Mouse (Mus musculus): Measurements from ENCODE around the gene Iqgap1. TPM values are rescaled to one million over a fixed set of nuclear protein-coding genes. Genes with fewer than 3 reads are reported as not detected.

Iqgap1 gene
- total and polyA plus RNA-seq, 3 experiments, result 20.6 to 87.9 (median 58.8) TPM

- Histone ChIP-seq H3K9ac (ENCODE audit: control insufficient read depth, low read depth, low read length, poor library complexity, severe bottlenecking) (no peak overlapping the region), H3K27ac (ENCODE audit: control insufficient read depth, low read depth, low read length) (no peak overlapping the region), H3K4me3 (ENCODE audit: control insufficient read depth in 1 of 2, insufficient read depth in 1 of 2, low read depth in 2 of 2, low read length in 2 of 2) (no peak overlapping the region), H3K4me1 (ENCODE audit: control insufficient read depth in 1 of 2, insufficient read depth in 2 of 2, low read length in 2 of 2) (peaks cover 13 to 19% of the 10 kb centered on the region in 2 experiments), H3K36me3 (ENCODE audit: control insufficient read depth in 1 of 2, insufficient read depth in 2 of 2, low read length in 2 of 2) (peaks cover 0 to 17% of the 10 kb centered on the region in 2 experiments; a peak in 2 of 4 replicates), H3K9me3 (replicated peaks; ENCODE audit: insufficient read depth, low read length) (no peaks in the 10 kb centered on the region), H3K27me3 (ENCODE audit: control insufficient read depth in 1 of 2, insufficient read depth in 2 of 2, low read length in 2 of 2) (no peaks in the 10 kb centered on the region), H3K79me2 (ENCODE audit: control insufficient read depth, insufficient read depth, low read length, poor library complexity) (no peaks in the 10 kb centered on the region; the same call in 1 of the 2 replicates)
- DNase-seq (ENCODE audit: low read depth, low spot score), result no peak
- TF ChIP-seq TCF12 (IDR thresholded peaks at IDR 0.05; ENCODE audit: low read depth, low read length) (no peak), ZC3H11A (IDR thresholded peaks at IDR 0.05; ENCODE audit: low read depth, low read length) (no peak), RAD21 (IDR thresholded peaks at IDR 0.05; ENCODE audit: low read depth, low read length) (no peak), E2F4 (IDR thresholded peaks at IDR 0.05; ENCODE audit: borderline replicate concordance, low read depth, low read length) (no peak), ZNF384 (IDR thresholded peaks at IDR 0.05; ENCODE audit: low read depth, low read length) (no peak), SMC3 (IDR thresholded peaks at IDR 0.05; ENCODE audit: low read depth, low read length) (no peak), BHLHE40 (IDR thresholded peaks at IDR 0.05; ENCODE audit: borderline replicate concordance, low read depth, low read length) (no peak), MYB (IDR thresholded peaks at IDR 0.05; ENCODE audit: low read depth, low read length) (no peak), RCOR1 (IDR thresholded peaks at IDR 0.05; ENCODE audit: low read depth, low read length) (no peak), POLR2AphosphoS5 (IDR thresholded peaks at IDR 0.05; ENCODE audit: borderline replicate concordance, low read depth, low read length) (no peak), EP300 (IDR thresholded peaks at IDR 0.05; ENCODE audit: low read depth in 1 of 2, low read length in 2 of 2) (no peak)
Observed at GRCm38 (mm10) chr7:80820838-80821237, 4.9 kb downstream of the Iqgap1 start.

GRCm38 (mm10) chr7:80816641-80817040, 9.1 kb downstream of the Iqgap1 start:
- Histone ChIP-seq H3K27me3 (ENCODE audit: control insufficient read depth in 1 of 2, insufficient read depth in 2 of 2, low read length in 2 of 2) (no peaks in the 10 kb centered on the region), H3K4me3 (ENCODE audit: control insufficient read depth in 1 of 2, insufficient read depth in 1 of 2, low read depth in 2 of 2, low read length in 2 of 2) (no peak overlapping the region), H3K4me1 (ENCODE audit: control insufficient read depth in 1 of 2, insufficient read depth in 2 of 2, low read length in 2 of 2) (peaks cover 4 to 13% of the 10 kb centered on the region in 2 experiments; a peak in 2 of 4 replicates), H3K9ac (ENCODE audit: control insufficient read depth, low read depth, low read length, poor library complexity, severe bottlenecking) (no peak overlapping the region), H3K79me2 (ENCODE audit: control insufficient read depth, insufficient read depth, low read length, poor library complexity) (no peaks in the 10 kb centered on the region), H3K36me3 (ENCODE audit: control insufficient read depth in 1 of 2, insufficient read depth in 2 of 2, low read length in 2 of 2) (peaks cover 0 to 14% of the 10 kb centered on the region in 2 experiments; a peak in 2 of 4 replicates), H3K27ac (ENCODE audit: control insufficient read depth, low read depth, low read length) (no peak overlapping the region), H3K9me3 (replicated peaks; ENCODE audit: insufficient read depth, low read length) (no peaks in the 10 kb centered on the region)
- TF ChIP-seq SMC3 (IDR thresholded peaks at IDR 0.05; ENCODE audit: low read depth, low read length) (no peak), MYC (IDR thresholded peaks at IDR 0.05; ENCODE audit: low read depth, low read length) (no peak), MAZ (IDR thresholded peaks at IDR 0.05; ENCODE audit: low read depth, low read length) (no peak), MEF2A (IDR thresholded peaks at IDR 0.05; ENCODE audit: extremely low read depth, insufficient replicate concordance, low read depth, low read length, poor library complexity, severe bottlenecking) (no peak), MYB (IDR thresholded peaks at IDR 0.05; ENCODE audit: low read depth, low read length) (no peak), ETS1 (IDR thresholded peaks at IDR 0.05; ENCODE audit: low read depth, low read length) (no peak), ZKSCAN1 (IDR thresholded peaks at IDR 0.05; ENCODE audit: low read depth, low read length) (no peak), ZMIZ1 (IDR thresholded peaks at IDR 0.05; ENCODE audit: low read depth, low read length) (no peak), EP300 (IDR thresholded peaks at IDR 0.05; ENCODE audit: low read depth in 1 of 2, low read length in 2 of 2) (no peak), JUND (IDR thresholded peaks at IDR 0.05; ENCODE audit: low read depth, low read length) (no peak), NELFE (IDR thresholded peaks at IDR 0.05; ENCODE audit: low read depth, low read length) (no peak), TCF12 (IDR thresholded peaks at IDR 0.05; ENCODE audit: low read depth, low read length) (no peak), E2F4 (IDR thresholded peaks at IDR 0.05; ENCODE audit: borderline replicate concordance, low read depth, low read length) (no peak)
- DNase-seq (ENCODE audit: low read depth, low spot score), result no peak

Measured in MEL (cell line).